Mouse (Mus musculus) urinary bladder, postnatal 14 days (tissue): ENCODE data around the gene Nudt12.

ENCODE experiments used
- DNase-seq: peaks from one replicate; pipeline ENCODE4 v3.0.0; 2021; ENCODE audit warnings: low spot score

Gene Nudt12

GRCm38 (mm10) chr17:59013091-59013459, at the start of gene Nudt12:
Gene Nudt12, minus strand, starts transcription at chr17:59013372.
- peak; percentile 74 for DNase-seq

GRCm38 (mm10) chr17:59053306-59053705, 40.1 kb upstream of the Nudt12 start:
- DNase-seq: no peak

- DNase-seq: no peak
Observed at GRCm38 (mm10) chr17:59039754-59040153, 26.6 kb upstream of the Nudt12 start.

GRCm38 (mm10) chr17:59033445-59033844, 20.3 kb upstream of the Nudt12 start:
- no peak for DNase-seq

GRCm38 (mm10) chr17:59026336-59026735, 13.2 kb upstream of the Nudt12 start:
- DNase-seq: no peak

GRCm38 (mm10) chr17:59024502-59024901, 11.3 kb upstream of the Nudt12 start:
- no peak for DNase-seq

- no peak for DNase-seq
Observed at GRCm38 (mm10) chr17:59023971-59024370, 10.8 kb upstream of the Nudt12 start.

- no peak for DNase-seq
Observed at GRCm38 (mm10) chr17:59018666-59019065, 5.5 kb upstream of the Nudt12 start.

GRCm38 (mm10) chr17:59012421-59013090, 616 bp downstream of the Nudt12 start:
- DNase-seq: no peak

- DNase-seq: no peak
Observed at GRCm38 (mm10) chr17:59011546-59012307, 1.4 kb downstream of the Nudt12 start.

GRCm38 (mm10) chr17:58991275-58991674, 21.9 kb downstream of the Nudt12 start, which contains the start of gene Pdzph1:
Gene Pdzph1, minus strand, starts transcription at chr17:58991375.
- DNase-seq: no peak

- DNase-seq: no peak
Observed at GRCm38 (mm10) chr17:58973237-58973636, 39.9 kb downstream of the Nudt12 start.

- peak; percentile 18 for DNase-seq
Observed at GRCm38 (mm10) chr17:58959905-58960304, 53.3 kb downstream of the Nudt12 start.

GRCm38 (mm10) chr17:58957055-58957454, 56.1 kb downstream of the Nudt12 start:
- DNase-seq: no peak
